Mouse (Mus musculus) liver, embryonic 15.5 days (tissue): ENCODE measurements around the gene Tbc1d4. TPM values are rescaled to one million over a fixed set of nuclear protein-coding genes. Genes with fewer than 3 reads are reported as not detected.
A peak's percentile ranks its signal among the peaks of the same experiment; 100 is the strongest.

ENCODE experiments used
- ATAC-seq: fragments of 200-750 bp; cut with Nextera tagmentation; 2 replicates; pipeline ENCODE4 v1.8.0; 2017; ENCODE audit warnings: moderate number of reproducible peaks, mild to moderate bottlenecking, moderate library complexity; ENCODE audit not compliant: insufficient read depth
- H3K27ac ChIP-seq: fragments of 300-500 bp; sonication (generic); replicated peaks from 2 replicates; pipeline ENCODE4 v1.5.1; 2015; ENCODE audit warnings: mild to moderate bottlenecking, inconsistent platforms
- H3K27me3 ChIP-seq: fragments of 300-500 bp; sonication (generic); 2 replicates; pipeline ENCODE4 v1.6.1; 2015; ENCODE audit warnings: mild to moderate bottlenecking, inconsistent platforms
- H3K36me3 ChIP-seq: fragments of 300-500 bp; sonication (generic); replicated peaks from 2 replicates; pipeline ENCODE4 v1.6.1; 2015; ENCODE audit warnings: moderate library complexity, mild to moderate bottlenecking, inconsistent platforms
- H3K4me1 ChIP-seq: fragments of 300-500 bp; sonication (generic); replicated peaks from 2 replicates; pipeline ENCODE4 v1.6.1; 2015; ENCODE audit warnings: inconsistent platforms
- H3K4me2 ChIP-seq: fragments of 300-500 bp; sonication (generic); 2 replicates; pipeline ENCODE4 v1.6.1; 2015; ENCODE audit warnings: moderate library complexity, mild to moderate bottlenecking, inconsistent platforms
- H3K4me3 ChIP-seq: fragments of 300-500 bp; sonication (generic); replicated peaks from 2 replicates; pipeline ENCODE4 v1.5.1; 2015; ENCODE audit warnings: mild to moderate bottlenecking, inconsistent platforms
- H3K9ac ChIP-seq: fragments of 300-500 bp; sonication (generic); 2 replicates; pipeline ENCODE4 v1.6.1; 2015; ENCODE audit warnings: moderate library complexity, mild to moderate bottlenecking, inconsistent platforms
- H3K9me3 ChIP-seq: fragments of 300-500 bp; sonication (generic); replicated peaks from 2 replicates; pipeline ENCODE4 v1.6.1; 2016; ENCODE audit warnings: inconsistent platforms
- WGBS: fragments of 180-500 bp; shearing (Covaris S2); methylation state at CpG from one replicate; pipeline ENCODE4 v1.1.7; 2015; ENCODE audit warnings: mixed read lengths; ENCODE audit not compliant: insufficient replicate concordance; 5-methylcytosine and 5-hydroxymethylcytosine counted together
- polyA plus RNA-seq: library from polyadenylated mRNA; unstranded; fragments of >200 nt; fragmentation: Nextera tagmentation; extraction: Ambion mirVana; gene quantifications from 2 replicates; pipeline ENCODE4 v1.2.1, GENCODE M21; 2015

Gene Tbc1d4
- polyA plus RNA-seq: 1.8 and 2.1 TPM in 2 replicates

DNA sequence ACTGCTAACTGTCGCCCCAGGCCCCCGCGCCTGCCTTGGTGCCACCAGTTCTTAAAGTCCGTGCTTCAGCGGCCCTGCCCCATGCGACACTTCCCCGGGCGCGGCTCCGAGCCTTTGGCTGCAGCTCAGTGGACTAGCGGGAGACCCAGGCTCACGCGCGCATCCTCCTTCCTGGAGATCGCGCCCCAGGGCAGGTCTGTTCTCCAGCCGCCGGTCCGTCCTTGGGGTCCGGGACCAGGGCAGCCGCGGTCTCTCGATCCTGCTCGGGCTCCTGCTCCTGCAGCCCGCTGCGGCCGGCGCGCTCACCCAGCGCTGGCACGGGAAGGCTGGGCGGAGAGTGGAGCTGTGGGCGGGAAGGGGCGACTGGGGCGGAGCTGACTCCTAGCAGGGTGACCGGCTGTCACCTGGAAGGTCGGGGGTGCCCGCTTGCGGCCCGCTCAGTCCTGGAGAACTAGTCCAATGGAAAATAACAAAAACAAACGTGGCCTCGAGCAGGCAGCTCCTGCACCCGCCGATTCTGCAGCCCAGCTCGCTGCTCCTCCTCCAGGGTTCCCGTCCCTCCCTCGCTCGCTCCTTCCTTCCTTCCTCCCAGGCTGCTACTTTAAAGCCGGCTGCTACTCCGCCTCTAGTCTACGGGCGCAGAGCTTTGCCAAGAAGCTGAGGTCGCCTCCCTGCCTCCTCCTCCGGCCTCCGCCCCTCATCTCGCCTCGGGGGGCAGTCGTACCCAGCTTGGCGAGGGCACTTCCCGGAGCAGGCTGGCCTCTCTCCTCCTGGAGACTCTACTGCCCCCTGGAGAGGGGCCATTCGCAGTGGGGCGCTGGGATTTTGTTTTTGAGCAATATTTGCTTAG, at the start of gene Tbc1d4:
Tbc1d4 (minus strand) TSS at position 673 of the 850 bp plus-strand sequence.
- Histone ChIP-seq H3K9ac (0 out of 2 replicates have a peak within 1 kb of the TSS, but pooled peaks have one; percentile 12), H3K36me3 (no peaks in the 10 kb centered on the region), H3K4me3 (peak within 1 kb of the TSS; percentile 57), H3K9me3 (no peaks in the 10 kb centered on the region), H3K4me1 (peaks cover 8% of the 10 kb centered on the region; the same call in 1 of the 2 replicates), H3K4me2 (peak within 1 kb of the TSS; percentile 72), H3K27ac (no peak within 1 kb of the TSS), H3K27me3 (peaks cover 29% of the 10 kb centered on the region)
- under 1% methylated on average over 62 of the region's 62 CpGs for WGBS
- peak; percentile 81 for ATAC-seq

DNA sequence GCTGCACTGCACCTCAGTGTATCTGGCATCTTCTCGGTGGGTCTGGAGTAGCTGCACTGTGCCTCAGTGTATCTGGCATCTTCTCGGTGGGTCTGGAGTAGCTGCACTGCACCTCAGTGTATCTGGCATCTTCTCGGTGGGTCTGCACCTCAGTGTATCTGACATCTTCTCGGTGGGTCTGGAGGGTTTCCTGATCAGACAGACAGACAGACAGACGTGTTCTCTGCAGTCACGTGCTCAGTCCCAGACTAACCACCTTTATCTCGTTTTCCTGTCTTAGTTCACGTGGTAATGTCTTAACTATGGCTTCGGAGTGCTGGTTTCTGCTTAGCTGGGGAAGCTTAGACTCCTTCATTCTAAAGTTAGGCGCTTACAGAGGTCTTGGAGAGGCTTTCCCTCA, 47.3 kb upstream of the Tbc1d4 start:
- WGBS: 31% methylated on average over 10 of the region's 10 CpGs

DNA sequence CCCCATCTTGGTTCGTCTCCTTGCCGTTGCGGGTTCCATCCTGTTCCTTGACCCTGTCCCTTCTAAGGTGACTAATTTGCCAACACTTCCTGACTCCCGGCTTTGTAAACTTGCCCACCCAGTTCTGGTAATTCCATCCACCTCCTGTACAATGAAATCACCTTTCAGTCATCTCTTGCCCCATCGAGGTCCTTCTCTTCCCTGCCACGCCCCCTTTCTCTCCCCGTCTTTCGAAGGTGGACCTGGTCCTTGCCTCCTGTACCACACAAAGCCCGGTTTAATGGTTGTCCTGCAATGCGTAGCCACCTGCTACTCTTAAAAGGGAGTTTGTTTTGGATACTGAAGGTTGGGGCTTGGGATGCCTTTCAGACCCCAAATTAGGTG, 45.5 kb upstream of the Tbc1d4 start:
- H3K4me2 ChIP-seq: peak overlapping the region; percentile 97
- peak overlapping the region; percentile 91 for H3K4me3 ChIP-seq
- ATAC-seq: peak; percentile 7; the same call in 1 of the 2 replicates
- H3K9ac ChIP-seq: peak overlapping the region; percentile 87
- WGBS: 2% methylated on average over 10 of the region's 10 CpGs
- peaks cover 18% of the 10 kb centered on the region for H3K4me1 ChIP-seq
- H3K27ac ChIP-seq: 0 out of 2 replicates have a peak overlapping the region, but pooled peaks have one; percentile 53
- H3K27me3 ChIP-seq: no peaks in the 10 kb centered on the region
- H3K36me3 ChIP-seq: no peaks in the 10 kb centered on the region
- no peaks in the 10 kb centered on the region for H3K9me3 ChIP-seq

More for the DNA sequence above, 47.3 kb upstream of the Tbc1d4 start:
- H3K36me3 ChIP-seq: no peaks in the 10 kb centered on the region
- H3K4me1 ChIP-seq: peaks cover 18% of the 10 kb centered on the region
- no peaks in the 10 kb centered on the region for H3K27me3 ChIP-seq
- H3K27ac ChIP-seq: no peak overlapping the region
- H3K4me2 ChIP-seq: no peak overlapping the region
- no peak overlapping the region for H3K9ac ChIP-seq
- no peak for ATAC-seq
- no peaks in the 10 kb centered on the region for H3K9me3 ChIP-seq
- H3K4me3 ChIP-seq: no peak overlapping the region

- Histone ChIP-seq H3K36me3 (no peaks in the 10 kb centered on the region), H3K4me1 (peaks cover 18% of the 10 kb centered on the region), H3K27ac (peak within 1 kb of the TSS; percentile 53), H3K27me3 (no peaks in the 10 kb centered on the region), H3K9me3 (no peaks in the 10 kb centered on the region), H3K4me3 (peak within 1 kb of the TSS; percentile 91), H3K9ac (peak within 1 kb of the TSS; percentile 87), H3K4me2 (peak within 1 kb of the TSS; percentile 97)
- under 1% methylated on average over 78 of the region's 81 CpGs for WGBS
- peak; percentile 90 for ATAC-seq
Observed at GRCm38 (mm10) chr14:101653581-101654525, 44.9 kb upstream of the Tbc1d4 start, which contains the start of gene Uchl3. Gene Uchl3, plus strand, starts transcription at chr14:101653967.

DNA sequence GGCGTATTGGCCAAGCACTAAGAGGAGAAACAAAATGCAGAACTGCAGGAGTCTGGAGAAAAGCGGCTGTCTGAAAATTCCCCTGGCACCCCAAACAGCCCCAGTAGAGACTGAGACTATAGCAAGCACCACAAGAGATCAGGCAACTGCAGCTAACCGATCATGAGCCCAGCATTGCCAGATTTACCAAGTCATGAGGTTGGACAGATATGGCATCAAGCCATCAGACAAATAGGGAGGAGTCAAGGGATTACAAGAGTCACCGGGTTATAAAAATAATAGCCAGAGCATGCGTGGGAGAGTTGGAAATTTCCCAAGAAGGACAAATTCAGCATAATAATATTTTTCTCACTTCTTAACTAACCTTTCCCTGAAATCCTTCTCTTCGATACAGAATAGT, 43.6 kb upstream of the Tbc1d4 start:
- Histone ChIP-seq H3K27me3 (no peaks in the 10 kb centered on the region), H3K27ac (no peak overlapping the region), H3K4me2 (no peak overlapping the region), H3K4me1 (peaks cover 18% of the 10 kb centered on the region), H3K4me3 (no peak overlapping the region), H3K36me3 (no peaks in the 10 kb centered on the region), H3K9ac (no peak overlapping the region), H3K9me3 (no peaks in the 10 kb centered on the region)
- WGBS: 76% methylated on average over 6 of the region's 6 CpGs
- no peak for ATAC-seq

DNA sequence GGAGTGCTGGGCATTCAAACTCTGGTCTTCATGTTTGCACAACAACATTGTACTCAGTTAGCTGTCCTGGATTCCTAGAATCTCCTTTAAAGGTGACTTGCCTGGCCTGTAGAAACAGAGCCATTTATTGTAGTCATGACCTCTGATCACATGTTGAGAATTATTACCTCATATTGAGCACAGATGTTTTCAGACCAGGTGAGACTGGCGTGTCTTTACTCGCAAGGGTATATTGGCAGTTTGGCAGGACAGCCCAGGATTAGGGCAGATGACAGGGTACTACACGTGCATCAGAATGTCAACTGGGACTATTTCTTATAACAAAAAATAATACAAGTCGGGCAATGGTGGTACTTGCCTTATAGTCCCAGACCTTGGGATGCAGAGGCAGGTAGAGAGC, 41.6 kb upstream of the Tbc1d4 start:
- Histone ChIP-seq H3K27me3 (no peaks in the 10 kb centered on the region), H3K4me3 (no peak overlapping the region), H3K36me3 (no peaks in the 10 kb centered on the region), H3K9ac (no peak overlapping the region), H3K27ac (no peak overlapping the region), H3K9me3 (no peaks in the 10 kb centered on the region), H3K4me1 (peaks cover 18% of the 10 kb centered on the region), H3K4me2 (no peak overlapping the region)
- WGBS: 63% methylated on average over 4 of the region's 4 CpGs
- ATAC-seq: no peak

DNA sequence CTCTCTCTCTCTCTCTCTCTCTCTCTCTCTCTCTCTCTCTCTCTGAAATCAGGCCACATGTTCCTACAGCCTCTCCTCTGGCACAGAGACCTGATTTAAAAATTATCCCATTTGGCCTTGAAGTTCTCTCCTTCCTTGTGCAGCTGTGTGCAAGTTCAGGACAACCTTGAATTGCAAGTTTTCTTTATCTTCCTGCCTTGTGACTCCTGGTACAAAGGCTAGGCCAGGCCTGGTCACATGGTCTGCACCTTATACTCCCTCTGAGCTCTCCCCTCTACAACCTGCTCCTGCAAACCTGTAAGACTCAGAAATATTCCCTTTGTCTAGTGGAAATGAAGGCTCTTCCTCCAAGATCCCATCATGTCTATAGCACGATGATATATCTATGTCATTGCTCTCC, 36.0 kb upstream of the Tbc1d4 start:
- 75% methylated on average over 1 of the region's 1 CpGs for WGBS

GRCm38 (mm10) chr14:101640153-101640843, 31.3 kb upstream of the Tbc1d4 start, which contains the start of gene Commd6:
Gene Commd6, minus strand, starts transcription at chr14:101640686.
- ATAC-seq: peak; percentile 97
- peaks cover 17% of the 10 kb centered on the region for H3K4me1 ChIP-seq
- no peaks in the 10 kb centered on the region for H3K27me3 ChIP-seq
- H3K36me3 ChIP-seq: no peaks in the 10 kb centered on the region
- peak within 1 kb of the TSS; percentile 95 for H3K4me3 ChIP-seq
- peak within 1 kb of the TSS; percentile 83 for H3K4me2 ChIP-seq
- under 1% methylated on average over 39 of the region's 39 CpGs for WGBS
- H3K27ac ChIP-seq: peak within 1 kb of the TSS; percentile 78
- peak within 1 kb of the TSS; percentile 77 for H3K9ac ChIP-seq
- no peaks in the 10 kb centered on the region for H3K9me3 ChIP-seq

More for the DNA sequence above, 36.0 kb upstream of the Tbc1d4 start:
- H3K27me3 ChIP-seq: no peaks in the 10 kb centered on the region
- H3K9ac ChIP-seq: no peak overlapping the region
- H3K27ac ChIP-seq: no peak overlapping the region
- no peaks in the 10 kb centered on the region for H3K36me3 ChIP-seq
- peaks cover 3% of the 10 kb centered on the region for H3K4me1 ChIP-seq
- ATAC-seq: no peak
- no peak overlapping the region for H3K4me2 ChIP-seq
- no peaks in the 10 kb centered on the region for H3K9me3 ChIP-seq
- H3K4me3 ChIP-seq: no peak overlapping the region

DNA sequence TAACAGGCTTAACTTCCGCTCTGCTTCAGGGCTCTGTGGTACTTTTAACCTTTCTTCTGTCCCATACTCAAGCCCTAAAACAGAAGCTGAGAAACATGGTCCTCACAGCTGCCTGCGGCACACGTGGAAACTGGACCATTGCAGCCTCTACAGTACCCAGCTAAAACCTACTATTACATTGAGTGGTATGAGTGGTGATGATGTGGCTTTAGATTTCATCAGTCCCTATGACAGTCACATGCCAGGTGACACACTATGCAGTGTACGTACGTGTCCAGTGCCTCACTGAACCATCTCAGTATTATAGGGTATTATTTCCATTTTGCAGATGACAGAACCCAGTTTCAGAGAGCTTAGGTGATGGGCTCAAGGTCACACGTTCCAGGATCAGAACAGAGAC, 28.4 kb upstream of the Tbc1d4 start:
- Histone ChIP-seq H3K9ac (no peak overlapping the region), H3K36me3 (peaks cover 10% of the 10 kb centered on the region; the same call in 1 of the 2 replicates), H3K27me3 (no peaks in the 10 kb centered on the region), H3K4me3 (no peak overlapping the region), H3K27ac (no peak overlapping the region), H3K9me3 (no peaks in the 10 kb centered on the region), H3K4me1 (peaks cover 17% of the 10 kb centered on the region), H3K4me2 (no peak overlapping the region)
- 79% methylated on average over 6 of the region's 6 CpGs for WGBS
- ATAC-seq: no peak

GRCm38 (mm10) chr14:101635765-101636164, 26.8 kb upstream of the Tbc1d4 start:
- no peak for ATAC-seq
- H3K4me3 ChIP-seq: no peak overlapping the region
- no peaks in the 10 kb centered on the region for H3K27me3 ChIP-seq
- no peaks in the 10 kb centered on the region for H3K9me3 ChIP-seq
- peaks cover 17% of the 10 kb centered on the region for H3K4me1 ChIP-seq
- H3K4me2 ChIP-seq: no peak overlapping the region
- 79% methylated on average over 1 of the region's 1 CpGs for WGBS
- peaks cover 11% of the 10 kb centered on the region; the same call in 1 of the 2 replicates for H3K36me3 ChIP-seq
- no peak overlapping the region for H3K27ac ChIP-seq
- no peak overlapping the region for H3K9ac ChIP-seq
